Mouse (Mus musculus): Measurements from ENCODE around the gene Rec8.

GRCm38 (mm10) chr14:55608339-55608738 lies 9.5 kb upstream of the Rec8 start:
- TF ChIP-seq MYOG (IDR thresholded peaks at IDR 0.05; ENCODE audit: control insufficient read depth, extremely low read depth, insufficient read length) (no peak), CTCF (IDR thresholded peaks at IDR 0.05; ENCODE audit: control insufficient read depth, insufficient read depth, insufficient read length) (no peak), USF1 (IDR thresholded peaks at IDR 0.05; ENCODE audit: low read depth) (no peak)
